Mouse (Mus musculus) midbrain, embryonic 10.5 days (tissue): ENCODE data around the gene Aagab. TPM values are rescaled to one million over a fixed set of nuclear protein-coding genes. Genes with fewer than 3 reads are reported as not detected.

Source experiments
- DNase-seq: peaks from one replicate; pipeline ENCODE4 v3.0.0-alpha.2; 2017; ENCODE audit warnings: low spot score
- H3K27ac ChIP-seq: fragments of 300-500 bp; sonication (generic); replicated peaks from 2 replicates; pipeline ENCODE4 v1.5.1; 2016; ENCODE audit warnings: mild to moderate bottlenecking
- H3K27me3 ChIP-seq: fragments of 300-500 bp; sonication (generic); 2 replicates; pipeline ENCODE4 v1.6.1; 2016; ENCODE audit warnings: low read depth, mild to moderate bottlenecking; ENCODE audit not compliant: poor library complexity, severe bottlenecking
- H3K36me3 ChIP-seq: fragments of 300-500 bp; sonication (generic); 2 replicates; pipeline ENCODE4 v1.6.1; 2016; ENCODE audit warnings: mild to moderate bottlenecking, moderate library complexity
- H3K4me1 ChIP-seq: fragments of 300-500 bp; sonication (generic); 2 replicates; pipeline ENCODE4 v1.6.1; 2016
- H3K4me3 ChIP-seq: fragments of 300-500 bp; sonication (generic); 2 replicates; pipeline ENCODE4 v1.5.1; 2016; ENCODE audit warnings: mild to moderate bottlenecking, moderate library complexity
- H3K9me3 ChIP-seq: fragments of 300-500 bp; sonication (generic); replicated peaks from 2 replicates; pipeline ENCODE4 v1.6.1; 2016; ENCODE audit warnings: mild to moderate bottlenecking
- WGBS: fragments of 180-500 bp; shearing (Covaris S2); methylation state at CpG from one replicate; pipeline ENCODE4 v1.1.7; 2016; 5-methylcytosine and 5-hydroxymethylcytosine counted together
- polyA plus RNA-seq: library from polyadenylated mRNA; unstranded; fragments of >200 nt; fragmentation: Nextera tagmentation; extraction: Ambion mirVana; gene quantifications from 2 replicates; pipeline ENCODE4 v1.2.1, GENCODE M21; 2016

Aagab gene
- polyA plus RNA-seq, 1 experiment from 2014 or later = 53.3 TPM

DNA sequence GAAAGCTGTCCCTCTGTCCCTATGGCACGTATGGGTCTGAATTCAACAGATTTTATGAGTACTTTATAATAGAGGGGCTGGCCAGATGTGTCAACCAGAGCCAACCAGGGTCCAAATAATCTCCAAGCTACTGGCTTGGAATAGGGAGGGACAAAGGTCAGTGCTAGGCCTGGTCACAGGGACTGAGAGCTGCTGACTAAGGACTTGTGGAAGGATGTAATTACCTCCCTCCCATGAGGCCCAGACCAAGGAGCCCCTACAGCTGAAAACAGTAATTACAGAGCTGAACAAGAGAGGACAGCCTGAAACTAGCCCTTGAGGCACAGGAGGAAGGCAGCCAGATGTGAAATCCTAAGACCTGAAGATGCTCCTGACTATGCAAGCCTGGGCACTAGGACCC is 66.2 kb downstream of the Aagab start:
- Histone ChIP-seq H3K4me1 (peaks cover 72% of the 10 kb centered on the region), H3K4me3 (no peak overlapping the region), H3K36me3 (peaks cover 63% of the 10 kb centered on the region), H3K27ac (peak overlapping the region; percentile 10; the same call in 1 of the 2 replicates), H3K9me3 (no peaks in the 10 kb centered on the region), H3K27me3 (no peaks in the 10 kb centered on the region)
- DNase-seq = no peak
- WGBS = 84% methylated on average over 1 of the region's 1 CpGs

GRCm38 (mm10) chr9:63669816-63670215 is 67.4 kb downstream of the Aagab start:
- WGBS = 96% methylated on average over 7 of the region's 7 CpGs
- Histone ChIP-seq H3K9me3 (no peaks in the 10 kb centered on the region), H3K27me3 (no peaks in the 10 kb centered on the region), H3K36me3 (peaks cover 63% of the 10 kb centered on the region), H3K27ac (no peak overlapping the region), H3K4me3 (no peak overlapping the region), H3K4me1 (peaks cover 64% of the 10 kb centered on the region)
- no peak for DNase-seq

DNA sequence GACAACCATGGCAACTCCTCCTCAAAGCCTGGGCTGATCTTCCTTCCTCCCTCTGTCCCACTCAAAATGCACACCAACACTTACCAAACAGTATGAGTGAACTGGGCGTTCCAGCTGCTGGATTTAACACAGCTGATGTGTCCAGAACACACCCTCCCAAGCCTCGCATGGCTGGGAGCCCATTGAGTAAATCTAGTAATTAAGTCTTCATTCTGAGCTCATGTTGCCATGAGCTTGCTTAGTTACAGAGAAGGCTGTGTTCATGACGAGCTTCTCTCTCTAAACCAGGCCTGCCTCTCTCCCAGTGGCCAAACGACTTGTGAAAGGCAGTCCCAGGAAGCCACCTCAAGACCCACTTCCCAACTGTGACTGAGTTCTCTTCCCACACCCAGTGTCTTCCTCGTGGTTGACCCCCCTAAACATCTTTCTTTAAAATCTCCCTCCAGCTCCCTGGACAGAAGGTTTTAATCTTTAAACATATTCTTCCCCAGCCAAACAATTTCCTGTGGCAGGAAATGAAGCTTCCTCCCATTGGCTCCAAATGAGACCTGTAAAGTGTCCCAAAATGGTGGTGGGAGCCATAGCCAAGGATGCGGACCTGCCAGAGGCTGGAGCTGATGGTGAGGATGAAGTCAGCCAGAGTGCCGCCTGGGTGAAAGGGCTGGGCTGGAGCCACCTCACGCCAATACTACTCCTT is 70.5 kb downstream of the Aagab start:
- Histone ChIP-seq H3K4me3 (no peak overlapping the region), H3K36me3 (peaks cover 35% of the 10 kb centered on the region), H3K27me3 (no peaks in the 10 kb centered on the region), H3K9me3 (no peaks in the 10 kb centered on the region), H3K4me1 (peaks cover 36% of the 10 kb centered on the region), H3K27ac (no peak overlapping the region)
- WGBS = 79% methylated on average over 8 of the region's 8 CpGs
- no peak for DNase-seq

DNA sequence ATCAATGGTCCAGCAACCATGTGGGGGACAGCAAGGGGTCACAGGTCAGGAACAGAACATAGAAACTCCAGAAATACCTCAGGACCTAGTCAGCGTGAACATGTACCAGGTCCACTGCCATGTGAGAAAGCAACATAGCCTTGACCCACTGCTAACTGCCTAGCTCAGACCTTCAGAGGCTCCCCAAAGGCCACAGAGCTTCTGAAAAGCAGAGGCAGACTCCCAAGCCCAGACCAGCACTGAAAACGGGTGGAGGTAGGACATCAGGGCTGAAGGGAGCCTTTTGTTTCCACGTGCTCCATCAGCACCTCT is 71.0 kb downstream of the Aagab start:
- Histone ChIP-seq H3K9me3 (no peaks in the 10 kb centered on the region), H3K36me3 (peaks cover 34% of the 10 kb centered on the region)
- WGBS = 82% methylated on average over 3 of the region's 3 CpGs

DNA sequence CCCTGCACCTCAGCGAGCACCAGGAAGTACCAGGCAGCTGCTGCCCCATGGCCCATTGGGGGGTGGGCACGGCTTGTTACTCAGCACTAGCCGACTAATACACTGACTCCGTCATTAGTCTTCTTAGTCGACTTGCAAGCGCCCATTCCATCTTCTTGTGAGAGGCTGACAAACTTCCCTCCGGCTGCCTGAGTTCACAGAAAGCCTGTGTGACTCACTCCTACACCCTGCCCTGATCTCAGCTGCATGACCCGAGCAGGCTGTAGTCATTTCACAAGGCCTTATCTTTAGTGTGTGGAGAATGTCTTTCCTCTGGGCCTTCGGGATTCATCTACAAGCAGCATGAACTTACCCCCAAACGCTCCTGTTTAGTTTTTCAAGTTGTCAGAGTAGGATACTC is 72.2 kb downstream of the Aagab start:
- Histone ChIP-seq H3K4me3 (no peak overlapping the region), H3K4me1 (peaks cover 29% of the 10 kb centered on the region), H3K27ac (no peak overlapping the region), H3K9me3 (no peaks in the 10 kb centered on the region), H3K36me3 (peaks cover 36% of the 10 kb centered on the region), H3K27me3 (no peaks in the 10 kb centered on the region)
- 94% methylated on average over 10 of the region's 10 CpGs for WGBS
- no peak for DNase-seq

More for the DNA sequence above, 71.0 kb downstream of the Aagab start:
- Histone ChIP-seq H3K4me3 (no peak overlapping the region), H3K27ac (no peak overlapping the region), H3K4me1 (peaks cover 35% of the 10 kb centered on the region), H3K27me3 (no peaks in the 10 kb centered on the region)
- DNase-seq = no peak

DNA sequence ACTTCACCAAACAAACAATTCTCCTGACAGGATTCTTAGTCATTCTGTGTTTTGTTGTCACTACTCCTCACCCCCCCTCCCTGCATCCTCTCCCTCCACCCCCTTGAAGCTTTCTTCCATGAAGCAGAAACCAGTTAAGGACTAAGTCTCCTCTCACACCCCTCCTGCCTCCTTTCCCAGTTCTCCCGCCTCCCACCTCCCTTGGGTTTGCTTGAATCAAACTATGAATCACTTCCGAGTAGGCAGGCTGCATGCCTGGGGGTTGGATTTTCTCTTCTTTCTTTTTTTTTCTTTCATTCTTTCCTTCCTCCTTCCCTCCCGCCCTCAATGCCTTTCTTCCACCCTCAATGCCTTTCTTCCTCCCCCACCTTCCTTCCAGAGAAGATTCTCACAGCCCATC is 75.2 kb downstream of the Aagab start:
- Histone ChIP-seq H3K27me3 (no peaks in the 10 kb centered on the region), H3K4me1 (peaks cover 23% of the 10 kb centered on the region), H3K27ac (no peak overlapping the region), H3K4me3 (no peak overlapping the region), H3K9me3 (no peaks in the 10 kb centered on the region), H3K36me3 (peaks cover 21% of the 10 kb centered on the region)
- DNase-seq = no peak
- WGBS = 85% methylated on average over 3 of the region's 3 CpGs

- Histone ChIP-seq H3K36me3 (peaks cover 21% of the 10 kb centered on the region), H3K4me3 (no peak overlapping the region), H3K4me1 (peaks cover 21% of the 10 kb centered on the region), H3K27ac (no peak overlapping the region), H3K9me3 (no peaks in the 10 kb centered on the region), H3K27me3 (no peaks in the 10 kb centered on the region)
- 89% methylated on average over 1 of the region's 1 CpGs for WGBS
- DNase-seq = no peak
Observed at GRCm38 (mm10) chr9:63678076-63678475, 75.6 kb downstream of the Aagab start.

DNA sequence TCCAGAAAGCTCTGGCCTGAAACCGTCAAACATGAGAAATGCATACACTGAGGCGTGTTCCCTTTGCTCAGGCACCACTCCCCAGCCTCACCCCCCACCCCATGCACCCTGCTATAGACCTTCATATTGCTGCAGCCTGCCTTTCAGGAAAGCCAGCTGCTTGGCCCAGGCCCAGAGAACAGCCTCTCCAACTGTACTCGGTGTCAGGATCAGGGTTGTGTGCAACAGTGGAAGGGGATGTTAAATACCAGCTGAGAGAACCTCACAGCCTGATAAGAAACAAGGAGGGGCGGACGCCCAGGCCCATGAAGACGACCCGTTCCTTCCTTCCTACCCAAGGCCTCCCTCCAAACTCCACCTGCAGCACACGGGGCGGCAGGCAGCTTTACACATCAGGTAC is 79.8 kb downstream of the Aagab start:
- Histone ChIP-seq H3K4me1 (peaks cover 15% of the 10 kb centered on the region; the same call in 1 of the 2 replicates), H3K4me3 (no peak overlapping the region), H3K27ac (0 out of 2 replicates have a peak overlapping the region, but pooled peaks have one; percentile 30), H3K36me3 (peaks cover 16% of the 10 kb centered on the region), H3K9me3 (no peaks in the 10 kb centered on the region), H3K27me3 (no peaks in the 10 kb centered on the region)
- no peak for DNase-seq
- WGBS = 86% methylated on average over 9 of the region's 9 CpGs

- no peak overlapping the region for H3K4me3 ChIP-seq
- H3K4me1 ChIP-seq = peaks cover 12% of the 10 kb centered on the region; the same call in 1 of the 2 replicates
- H3K9me3 ChIP-seq = no peaks in the 10 kb centered on the region
- WGBS = 95% methylated on average over 2 of the region's 2 CpGs
- H3K27ac ChIP-seq = no peak overlapping the region
- no peak for DNase-seq
- H3K27me3 ChIP-seq = no peaks in the 10 kb centered on the region
- H3K36me3 ChIP-seq = peaks cover 18% of the 10 kb centered on the region
Observed at GRCm38 (mm10) chr9:63682943-63683342, 80.5 kb downstream of the Aagab start.

DNA sequence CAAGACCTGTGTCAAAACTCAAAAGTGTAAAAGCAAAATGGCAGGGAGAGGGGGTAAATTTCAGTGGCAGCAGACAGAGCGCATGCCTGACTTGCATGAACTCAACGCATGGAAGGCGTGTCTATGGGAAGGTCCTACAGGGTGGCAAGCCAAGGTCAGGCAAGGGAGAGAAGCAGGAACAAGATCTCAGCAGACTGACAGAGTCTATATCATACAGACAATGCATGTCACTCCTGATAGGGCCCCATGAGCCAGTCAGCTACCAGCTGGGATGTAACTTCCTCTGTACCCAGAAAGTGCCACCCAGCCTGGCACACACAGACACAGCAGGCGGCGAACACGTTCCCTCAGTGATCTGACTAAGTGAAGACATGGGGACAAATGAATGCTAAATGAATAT is 81.8 kb downstream of the Aagab start:
- 98% methylated on average over 6 of the region's 6 CpGs for WGBS
- H3K9me3 ChIP-seq = no peaks in the 10 kb centered on the region
- H3K4me3 ChIP-seq = no peak overlapping the region
- no peaks in the 10 kb centered on the region for H3K27me3 ChIP-seq
- DNase-seq = no peak
- H3K4me1 ChIP-seq = peaks cover 4% of the 10 kb centered on the region; the same call in 1 of the 2 replicates
- H3K27ac ChIP-seq = no peak overlapping the region
- H3K36me3 ChIP-seq = peaks cover 21% of the 10 kb centered on the region

DNA sequence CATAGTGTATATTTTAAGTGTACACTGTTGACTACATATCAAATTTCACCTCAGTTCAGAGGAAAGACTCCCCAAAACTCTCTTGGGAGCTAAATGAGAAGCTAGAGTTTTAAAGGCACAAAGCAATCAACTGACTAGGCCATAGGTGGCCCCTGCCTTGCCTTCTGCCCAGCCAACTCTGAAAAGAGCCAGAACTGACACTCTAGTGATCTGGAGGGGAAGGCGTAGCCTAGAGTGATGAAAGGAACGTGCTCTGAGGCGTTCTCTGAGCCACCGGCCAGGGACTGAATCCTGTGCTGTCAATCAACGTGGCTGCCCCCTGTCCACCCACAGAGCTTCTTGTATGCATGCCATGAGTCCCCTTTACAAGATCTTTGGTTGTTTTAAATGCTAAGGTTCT is 82.9 kb downstream of the Aagab start:
- H3K36me3 ChIP-seq = peaks cover 28% of the 10 kb centered on the region
- 63% methylated on average over 5 of the region's 5 CpGs for WGBS

GRCm38 (mm10) chr9:63687413-63688015 is 85.1 kb downstream of the Aagab start:
- Histone ChIP-seq H3K9me3 (no peaks in the 10 kb centered on the region), H3K27ac (no peak overlapping the region), H3K4me1 (peaks cover 2% of the 10 kb centered on the region; the same call in 1 of the 2 replicates), H3K4me3 (no peak overlapping the region), H3K36me3 (peaks cover 44% of the 10 kb centered on the region), H3K27me3 (no peaks in the 10 kb centered on the region)
- 92% methylated on average over 7 of the region's 7 CpGs for WGBS
- DNase-seq = no peak

More for the DNA sequence above, 82.9 kb downstream of the Aagab start:
- Histone ChIP-seq H3K27ac (no peak overlapping the region), H3K9me3 (no peaks in the 10 kb centered on the region), H3K4me3 (no peak overlapping the region), H3K4me1 (peaks cover 2% of the 10 kb centered on the region; the same call in 1 of the 2 replicates), H3K27me3 (no peaks in the 10 kb centered on the region)
- no peak for DNase-seq

DNA sequence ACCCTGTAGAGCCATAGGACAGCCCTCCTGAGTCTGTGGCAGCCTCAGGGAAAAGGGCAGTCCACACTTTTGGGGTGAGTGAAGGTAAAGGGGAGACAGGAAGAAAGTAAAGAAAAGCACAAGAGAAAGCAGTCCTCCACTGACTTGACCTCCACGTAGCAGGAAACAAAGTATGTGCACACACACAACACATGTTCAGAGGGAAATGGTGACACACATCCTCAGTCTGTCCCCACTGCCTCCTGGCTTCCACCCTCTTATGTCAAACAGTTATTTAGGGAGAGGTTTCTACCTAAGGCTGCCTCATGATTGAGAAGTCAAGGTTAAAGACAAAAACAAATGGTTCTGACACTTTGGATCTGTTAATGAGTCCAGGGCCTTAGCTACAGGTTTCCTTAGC is 88.1 kb downstream of the Aagab start:
- DNase-seq = no peak
- Histone ChIP-seq H3K4me3 (no peak overlapping the region), H3K4me1 (no peaks in the 10 kb centered on the region; the same call in 1 of the 2 replicates), H3K27me3 (no peaks in the 10 kb centered on the region), H3K36me3 (peaks cover 49% of the 10 kb centered on the region), H3K9me3 (no peaks in the 10 kb centered on the region), H3K27ac (no peak overlapping the region)
- WGBS = 93% methylated on average over 1 of the region's 1 CpGs
